Mouse (Mus musculus) erythroblast, adult 5-6 weeks (primary cell): Measurements from ENCODE around the gene Taf12. TPM values are rescaled to one million over a fixed set of nuclear protein-coding genes. Genes with fewer than 3 reads are reported as not detected.

Source experiments
- ATAC-seq: replicated peaks from 2 replicates; pipeline ENCODE4 v1.8.0; 2016; ENCODE audit warnings: moderate number of reproducible peaks, mild to moderate bottlenecking, moderate TSS enrichment, inconsistent platforms; ENCODE audit not compliant: poor library complexity, low FRiP score, severe bottlenecking
- total RNA-seq, 2 experiments: library from RNA; stranded (forward) in 1 of 2; stranded (reverse) in 1 of 2; fragments of 150-400 nt in 1 of 2; fragments of 200-764, 138-1000 nt in 1 of 2; gene quantifications; 2 replicates each; pipeline versions ENCODE4 v1.2.3 to v1.2.4; 2015 to 2017; ENCODE audit warnings: low replicate concordance in 2 of 2

The Taf12 gene
- total RNA-seq (2015; ENCODE audit: low replicate concordance), result 10.2 and 13.0 TPM in 2 replicates
- total RNA-seq (2017; ENCODE audit: low replicate concordance), result 8.9 and 18.8 TPM in 2 replicates

DNA sequence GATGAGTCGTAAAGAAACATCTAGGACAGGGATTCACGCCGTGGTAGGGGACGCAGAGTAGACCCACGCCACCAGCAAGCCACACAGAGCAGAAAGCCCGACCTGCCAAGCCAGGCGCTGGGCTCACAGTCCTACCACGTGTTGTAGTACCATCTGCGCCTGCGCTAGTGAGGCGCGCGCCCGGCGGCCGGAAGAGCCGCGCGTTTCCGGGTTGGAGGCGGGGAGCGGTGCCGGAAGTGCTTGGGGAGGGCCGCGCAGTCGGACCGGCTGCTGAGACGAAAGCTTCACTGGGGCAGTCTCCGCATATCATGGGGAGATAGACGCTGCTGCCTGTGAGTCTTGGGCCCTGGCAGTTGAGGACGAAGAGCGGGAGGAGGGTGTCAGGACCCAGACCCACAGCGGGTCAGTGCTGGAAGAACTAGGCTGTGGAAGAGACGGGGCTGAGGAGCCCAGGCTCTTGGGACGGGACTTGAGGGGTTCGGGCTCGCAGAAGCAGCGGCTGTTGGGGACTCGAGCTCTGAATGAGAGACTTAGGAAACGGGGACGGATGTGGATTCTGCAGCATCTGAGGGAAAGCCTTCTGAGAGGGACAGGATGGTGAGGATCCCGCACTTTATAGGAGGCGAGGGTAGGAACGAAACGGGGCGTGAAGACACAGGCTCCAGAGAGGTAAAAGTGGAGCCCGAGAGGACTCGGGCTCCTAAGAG, at the start of gene Taf12:
Gene Taf12 (plus strand): TSS at position 220 of the 707 bp plus-strand sequence.
- ATAC-seq, result peak; percentile 84

DNA sequence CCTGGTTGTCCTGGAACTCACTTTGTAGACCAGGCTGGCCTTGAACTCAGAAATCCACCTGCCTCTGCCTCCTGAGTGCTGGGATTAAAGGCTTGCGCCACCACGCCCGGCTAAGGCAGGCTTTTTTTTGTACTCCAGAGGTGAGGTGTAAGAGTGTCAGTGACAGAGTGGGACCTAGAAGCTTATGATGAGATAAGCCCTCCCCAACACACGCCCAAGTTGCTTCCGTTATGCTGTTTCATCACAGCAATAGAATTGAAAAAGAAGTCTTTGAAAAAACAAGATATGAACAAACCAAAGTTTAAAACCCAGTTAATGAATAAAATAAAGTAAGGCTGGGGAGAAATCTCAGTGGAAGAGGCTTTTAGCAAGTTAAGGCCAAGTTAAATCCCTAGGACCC, 43.8 kb upstream of the Taf12 start:
- ATAC-seq, result no peak

DNA sequence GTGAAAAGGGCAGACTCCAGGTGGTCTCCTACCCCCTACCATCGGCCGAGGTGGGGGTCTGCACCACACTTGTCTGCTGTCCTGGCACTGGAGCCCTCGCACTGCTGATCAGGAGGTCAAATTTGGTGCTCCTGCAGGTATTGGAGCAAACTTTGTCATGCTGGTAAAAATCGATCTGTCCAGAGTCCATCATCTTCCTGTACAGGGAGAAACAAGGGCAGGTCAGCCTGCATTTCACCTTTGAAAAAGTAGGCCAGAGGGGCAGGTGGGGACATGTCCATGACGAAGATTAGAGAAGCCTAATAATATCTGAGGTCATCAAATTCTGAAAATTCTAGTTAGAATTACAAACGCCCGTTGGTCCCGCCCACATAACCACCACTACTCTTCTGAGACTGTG, 39.5 kb upstream of the Taf12 start:
- ATAC-seq, result no peak

DNA sequence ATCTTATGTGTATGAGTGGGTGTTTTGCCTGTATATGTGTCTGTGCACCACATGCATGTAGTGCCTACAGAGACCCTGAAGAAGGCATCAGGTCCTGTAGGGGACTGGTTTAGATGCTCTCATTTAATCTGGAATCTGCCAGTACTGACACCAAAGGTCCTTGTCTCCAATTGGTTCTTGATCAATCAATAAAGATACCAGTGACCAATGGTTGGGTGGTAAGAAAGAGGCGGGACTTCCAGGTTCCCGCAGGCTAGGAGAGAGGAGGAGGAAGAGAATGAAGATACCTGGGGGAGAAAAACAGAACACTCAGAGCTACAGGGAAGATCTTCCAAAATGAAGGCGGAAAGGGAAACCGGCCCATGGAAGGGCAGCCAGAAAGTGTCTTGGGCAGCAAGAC, 35.8 kb upstream of the Taf12 start:
- no peak for ATAC-seq

DNA sequence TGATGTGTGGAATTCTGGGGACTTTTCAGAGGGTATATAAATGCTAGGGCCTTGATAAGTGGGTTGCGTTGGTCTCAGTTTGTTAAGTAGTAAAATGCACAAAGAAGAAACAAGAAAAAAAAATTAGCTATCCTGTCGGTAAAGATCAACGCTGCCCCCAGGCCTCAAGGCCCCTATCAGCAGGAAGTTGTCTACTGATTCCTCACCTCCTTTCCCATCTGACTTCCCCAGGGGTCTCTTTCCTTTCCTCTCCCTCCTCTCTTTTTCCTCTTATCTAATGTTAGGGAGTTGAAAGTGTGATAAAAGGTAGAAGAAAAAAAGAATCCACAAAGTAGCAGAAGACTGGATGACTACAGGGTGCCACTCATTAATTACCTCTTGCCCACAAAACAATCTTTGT, 33.8 kb upstream of the Taf12 start:
- ATAC-seq, result no peak

DNA sequence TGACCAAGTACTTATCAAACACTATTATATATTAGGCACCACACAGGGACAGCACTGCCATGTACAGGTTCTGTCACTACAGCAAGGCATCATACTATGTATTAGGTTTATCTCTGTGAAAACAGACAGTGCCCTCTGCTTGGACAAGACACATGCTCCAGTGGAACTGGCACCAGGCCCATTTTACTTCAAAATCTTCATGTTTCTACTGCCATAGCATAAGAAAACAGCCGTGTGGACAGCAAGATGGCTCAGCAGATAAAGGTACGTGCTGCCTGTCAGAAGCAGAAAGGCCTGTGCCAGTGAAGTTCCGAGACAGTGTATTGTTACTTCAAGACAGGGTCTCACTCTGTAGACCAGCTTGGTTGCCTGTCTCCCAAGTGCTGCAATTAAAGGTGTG, 33.0 kb upstream of the Taf12 start:
- peak; percentile 79 for ATAC-seq

DNA sequence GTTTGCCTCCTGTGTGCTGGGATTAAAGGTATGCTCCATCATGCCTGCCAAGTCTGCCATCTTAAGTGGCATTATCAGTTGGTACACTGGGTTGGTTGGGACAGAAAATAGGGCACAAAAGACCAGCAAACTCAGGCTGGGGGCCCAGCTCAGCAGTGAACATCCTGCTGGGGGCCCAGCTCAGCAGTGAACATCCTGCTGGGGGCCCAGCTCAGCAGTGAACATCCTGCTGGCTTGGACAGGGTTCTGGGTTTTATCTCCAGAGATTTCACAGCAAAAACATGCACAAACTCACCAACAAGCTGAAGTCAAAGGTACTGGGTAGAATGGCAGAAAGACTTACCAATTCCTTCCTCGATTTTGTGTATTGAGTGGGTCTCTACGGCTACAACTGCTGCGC, 28.5 kb upstream of the Taf12 start:
- no peak for ATAC-seq

DNA sequence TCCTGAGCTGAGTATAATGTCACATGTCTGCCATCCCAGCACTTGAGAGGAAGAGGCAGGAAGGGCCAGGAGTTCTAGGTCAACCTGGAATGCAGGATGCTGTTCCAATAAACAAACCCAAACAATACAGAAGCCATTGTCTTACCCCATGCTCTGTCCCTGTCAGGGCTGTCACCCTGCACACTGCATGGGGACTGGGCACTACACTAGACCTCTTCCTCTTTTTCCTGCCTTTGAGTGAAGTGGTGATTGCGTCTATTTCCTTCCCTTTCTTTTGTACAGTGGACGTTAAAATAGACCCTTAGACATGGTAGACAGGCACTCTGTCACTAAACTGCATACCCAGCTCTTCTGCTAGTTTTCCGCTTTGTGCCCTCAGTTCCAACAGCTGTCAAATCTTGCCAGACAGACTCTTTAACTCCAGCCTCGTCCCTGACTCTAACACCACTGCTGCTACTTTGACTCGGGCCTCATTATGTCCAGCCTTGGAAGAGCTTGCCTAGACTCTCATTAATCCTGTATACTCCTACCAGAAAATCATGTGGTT, 26.7 kb upstream of the Taf12 start:
- no peak for ATAC-seq

DNA sequence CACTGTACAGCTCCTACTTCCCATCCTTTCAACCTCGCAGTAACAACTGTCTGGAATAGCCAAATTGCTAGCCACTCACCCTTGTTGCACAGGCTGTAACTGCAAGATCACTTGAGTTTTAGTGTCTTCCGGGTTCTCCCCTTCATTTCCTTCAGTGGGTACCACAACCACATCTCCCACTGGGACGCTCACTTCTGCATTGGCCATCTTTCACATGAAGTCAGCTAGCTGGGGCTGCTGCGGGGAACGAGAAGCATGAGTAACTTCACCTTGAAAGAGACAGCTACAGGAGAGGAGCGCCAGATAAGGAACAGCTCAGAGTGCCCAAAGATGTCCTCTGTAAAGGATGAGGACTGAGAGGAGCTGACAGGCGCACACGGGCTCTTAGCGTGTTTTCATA, 22.6 kb upstream of the Taf12 start:
- no peak for ATAC-seq

DNA sequence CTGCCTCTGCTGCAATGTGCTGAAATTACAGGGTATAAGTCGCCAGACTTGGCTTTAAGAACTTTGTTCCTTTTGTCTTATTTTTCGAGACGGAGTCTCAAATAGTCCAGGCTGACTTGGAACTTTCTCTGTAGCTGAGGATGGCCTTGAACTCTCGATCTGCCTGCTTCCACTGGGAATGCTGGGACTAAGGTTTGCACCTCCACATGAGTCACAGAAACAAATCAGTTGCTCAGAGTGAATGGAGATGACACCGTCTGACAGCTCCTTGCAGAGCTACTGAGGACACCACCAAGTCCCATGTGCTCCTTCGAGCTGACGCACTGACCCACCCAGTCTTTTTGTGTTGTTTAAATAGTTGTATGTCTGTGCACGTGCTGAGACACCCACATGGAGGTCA, 21.0 kb upstream of the Taf12 start:
- no peak for ATAC-seq

DNA sequence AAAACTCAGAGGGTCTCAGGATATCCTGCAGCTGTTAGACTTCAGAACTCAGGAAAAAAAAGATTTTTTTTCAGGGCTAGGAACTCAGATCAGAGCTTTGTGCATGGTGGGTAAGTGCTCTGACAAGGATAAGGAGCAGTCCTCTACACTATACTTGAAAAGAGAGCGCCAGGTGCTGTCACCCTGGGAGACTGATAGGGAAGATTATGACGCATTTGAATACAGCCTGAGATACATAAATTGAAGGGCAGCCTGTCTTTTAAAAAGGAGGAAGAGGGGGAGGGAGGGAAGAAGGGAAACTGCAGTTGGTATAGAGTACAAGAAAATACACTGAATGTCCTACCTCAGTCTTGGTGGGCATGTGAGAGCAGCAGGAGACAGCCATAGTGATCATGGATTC, 20.6 kb upstream of the Taf12 start:
- ATAC-seq, result no peak

DNA sequence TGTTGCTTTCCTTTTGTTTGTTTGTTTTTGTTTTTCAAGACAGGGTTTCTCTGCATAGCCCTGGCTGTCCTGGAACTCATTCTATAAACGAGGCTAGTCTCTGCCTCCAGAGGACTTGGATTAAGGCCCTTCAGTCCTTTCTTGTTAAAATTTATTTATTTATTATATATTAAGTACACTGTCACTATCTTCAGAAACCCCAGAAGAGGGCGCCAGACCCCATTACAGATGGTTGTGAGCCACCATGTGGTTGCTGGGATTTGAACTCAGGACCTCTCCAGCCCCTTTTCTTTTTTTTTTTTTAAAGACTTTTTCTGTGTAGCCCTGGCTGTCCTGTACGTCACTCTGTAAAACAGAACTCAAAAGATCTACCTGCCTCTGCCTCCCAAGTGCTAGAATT, 19.2 kb upstream of the Taf12 start:
- ATAC-seq, result no peak

DNA sequence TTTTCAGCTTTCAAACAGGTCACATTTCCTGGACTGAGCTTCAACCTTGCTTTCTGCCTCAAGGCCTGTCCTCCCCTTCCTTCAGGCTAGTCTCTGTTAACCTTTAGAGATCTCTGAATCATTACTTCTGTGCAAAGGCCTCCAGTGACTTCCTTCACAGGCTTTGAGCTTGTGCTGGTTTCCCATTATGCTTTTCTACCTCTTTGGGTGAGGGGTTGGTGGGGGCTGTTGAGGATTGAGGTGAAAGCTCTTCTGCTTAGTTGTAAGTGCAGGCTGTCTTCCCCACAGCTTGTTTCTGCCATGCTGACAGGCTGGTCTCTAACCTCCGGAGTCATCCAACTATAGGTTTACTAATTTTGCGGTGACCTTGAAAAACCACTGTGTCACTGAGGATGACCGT, 17.8 kb upstream of the Taf12 start:
- ATAC-seq, result no peak

DNA sequence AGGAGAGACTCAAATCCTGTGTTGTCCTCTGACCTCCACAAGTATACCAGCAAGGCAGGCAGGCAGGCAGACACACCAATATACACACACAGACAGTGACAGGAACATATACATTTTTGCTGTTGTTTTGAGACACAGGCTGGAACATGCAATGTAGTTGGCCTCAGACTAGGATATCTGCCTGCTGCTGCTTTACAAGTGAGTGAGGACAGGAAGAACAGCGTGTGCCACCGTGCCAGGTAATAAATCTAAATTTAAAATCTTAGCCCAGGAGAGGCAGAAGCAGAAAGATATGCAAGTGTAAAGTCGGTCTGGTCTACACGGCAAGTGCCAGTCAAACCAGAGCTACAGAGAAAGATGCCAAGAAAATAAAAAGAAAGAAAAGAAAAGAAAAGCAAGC, 14.9 kb upstream of the Taf12 start:
- ATAC-seq, result no peak

DNA sequence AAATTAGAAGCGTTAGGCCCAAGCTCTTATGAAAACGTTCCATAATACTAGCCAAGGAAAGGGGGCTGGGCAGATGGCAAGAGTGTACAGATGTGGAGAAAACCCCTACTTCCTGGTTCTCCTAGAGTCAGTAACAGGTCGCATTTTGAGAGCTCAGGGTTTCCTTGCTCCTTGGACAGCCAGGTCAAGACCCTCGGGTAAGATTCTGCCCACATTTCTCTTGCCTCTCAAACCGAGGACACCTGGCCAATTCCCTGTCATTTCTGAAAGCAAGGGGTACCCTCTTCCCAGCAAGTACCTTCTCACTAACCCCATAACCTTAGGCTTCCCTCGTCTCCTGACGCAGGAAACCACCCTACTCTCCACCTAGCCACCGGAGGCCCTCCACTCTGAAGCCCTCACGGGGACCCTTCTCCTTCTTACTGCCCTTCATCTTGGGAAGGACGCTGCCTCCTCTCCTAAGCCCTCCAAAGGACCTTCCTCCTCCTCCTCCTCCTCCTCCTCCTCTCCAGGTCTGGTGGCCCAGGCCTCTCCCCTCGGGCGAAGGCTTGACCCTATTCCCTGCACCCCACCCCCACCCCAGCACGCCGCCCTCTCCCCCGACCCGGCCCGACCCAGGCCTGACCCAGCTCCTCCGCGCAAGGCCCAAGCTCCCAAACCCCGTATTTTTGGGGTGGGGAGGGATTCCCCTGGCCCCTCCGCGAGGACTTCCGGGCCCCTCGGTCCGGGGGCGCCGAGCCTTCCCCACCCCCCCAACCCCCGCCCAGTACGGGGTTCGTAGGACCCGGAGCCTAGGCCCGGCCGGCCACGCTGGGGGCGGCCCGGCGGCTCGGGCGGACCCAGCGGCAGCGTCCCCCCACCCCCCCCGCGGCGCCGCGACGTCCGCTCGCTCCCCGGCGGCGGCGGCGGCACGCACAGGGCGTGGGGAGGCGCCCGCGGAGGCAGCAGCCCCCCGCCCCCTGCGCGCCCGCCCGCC, 13.5 kb upstream of the Taf12 start:
- peak; percentile 26; the same call in 1 of the 2 replicates for ATAC-seq

DNA sequence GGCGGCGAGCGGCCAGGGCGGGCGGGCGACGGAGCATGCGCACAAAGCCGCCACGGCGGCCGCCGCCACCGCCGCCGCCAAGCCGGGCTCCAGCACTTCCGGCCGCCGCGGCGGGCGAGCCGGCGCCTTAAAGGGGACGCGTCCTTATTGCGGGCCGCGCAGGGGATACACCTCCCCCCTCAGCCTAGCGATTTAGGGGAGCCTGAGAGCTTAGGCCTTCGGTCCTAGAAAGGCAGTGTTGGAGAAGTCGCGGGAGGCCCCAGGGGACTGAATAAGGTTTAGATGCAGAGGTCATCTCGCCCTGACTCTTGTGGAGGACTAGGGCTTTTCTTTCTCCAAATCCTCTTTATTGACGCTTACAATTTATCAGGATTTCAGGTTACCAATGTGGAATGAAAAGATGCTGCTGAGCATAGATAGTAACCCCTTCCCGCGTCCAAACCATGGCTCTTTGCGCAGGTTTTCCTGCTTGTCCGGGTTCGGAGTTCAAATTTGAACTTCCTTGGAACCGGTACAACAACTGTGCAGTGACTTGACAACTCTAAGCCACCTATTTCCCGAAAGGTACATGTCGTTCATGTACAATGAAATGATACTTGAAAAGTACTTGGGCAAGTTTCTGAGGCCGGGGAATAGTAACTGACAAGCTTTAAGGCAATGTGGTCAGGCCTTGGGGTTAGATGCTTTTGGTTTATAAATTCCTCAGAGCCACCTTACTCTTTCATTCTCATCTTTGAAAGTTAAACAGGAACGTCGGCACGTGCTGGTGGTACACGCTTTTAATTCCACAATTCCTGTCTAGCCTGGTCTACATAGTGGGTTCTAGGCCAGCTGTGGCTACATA, 12.4 kb upstream of the Taf12 start, which contains the start of gene Gmeb1:
Gene Gmeb1 (minus strand): TSS at position 89 of the 844 bp plus-strand sequence.
- ATAC-seq, result peak; percentile 77

DNA sequence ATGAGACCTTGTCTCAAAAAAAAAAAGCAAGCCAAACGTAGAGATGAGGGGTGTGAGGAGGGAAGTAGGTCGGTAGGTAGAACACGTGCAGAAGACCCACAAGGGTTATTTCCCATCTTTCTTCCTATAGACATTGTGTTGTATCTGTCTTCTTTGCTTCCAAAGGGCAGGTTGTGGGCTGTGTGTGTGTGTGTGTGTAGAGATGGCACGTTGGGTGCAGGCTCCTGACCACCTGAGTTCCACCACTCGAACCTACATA, 11.9 kb upstream of the Taf12 start:
- 0 out of 2 replicates have a peak, but pooled peaks have one; percentile 22 for ATAC-seq

DNA sequence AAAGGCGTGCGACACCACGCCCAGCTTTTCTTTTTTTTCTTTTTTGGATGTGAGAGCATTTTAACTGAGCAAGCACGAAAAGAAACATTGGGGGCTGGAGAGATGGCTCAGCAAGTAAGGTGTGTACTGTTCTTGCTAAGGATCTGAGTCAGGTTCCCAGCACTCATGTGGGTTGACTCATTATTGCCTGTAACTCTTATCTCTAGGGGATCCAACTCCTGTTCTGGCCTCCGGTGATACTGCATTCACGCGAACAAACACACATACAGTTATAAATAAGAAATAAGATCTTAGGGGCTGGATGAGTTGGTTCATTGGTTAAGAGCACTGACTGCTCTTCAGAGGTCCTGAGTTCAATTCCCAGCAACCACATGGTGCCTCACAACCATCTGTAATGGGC, 10.9 kb upstream of the Taf12 start:
- ATAC-seq, result no peak

DNA sequence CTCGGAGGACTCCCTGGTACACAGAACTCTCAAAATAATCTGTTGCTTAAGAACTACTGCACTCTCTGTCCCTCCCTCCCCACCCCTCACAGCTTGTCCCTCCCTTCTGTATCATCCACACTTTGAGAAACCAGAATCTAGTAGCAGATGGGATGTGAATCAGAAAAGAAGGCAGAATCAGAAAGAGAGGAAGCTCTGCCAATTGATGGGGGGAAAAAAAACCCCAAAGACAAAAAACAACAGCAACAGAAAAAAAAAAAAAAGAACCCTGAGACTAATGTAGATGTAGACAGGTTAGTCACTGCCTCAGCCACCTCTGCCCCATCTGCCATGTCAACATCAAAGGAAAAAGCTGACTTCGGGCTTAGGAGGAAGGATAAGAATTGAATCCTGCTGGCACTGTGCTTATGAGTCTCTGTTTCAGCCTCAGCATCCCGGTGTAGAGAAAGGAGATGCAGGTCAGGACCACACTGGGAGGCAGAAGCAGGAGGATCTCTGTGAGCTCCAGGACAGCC, 7.3 kb upstream of the Taf12 start:
- ATAC-seq, result no peak
